Mouse (Mus musculus): ENCODE results near the gene Ncoa1.
A peak's percentile ranks its signal among the peaks of the same experiment; 100 is the strongest.

Ncoa1 gene

GRCm38 (mm10) chr12:4476832-4477671 is at the start of gene Ncoa1:
Gene Ncoa1 (minus strand): TSS chr12:4477182.
- peak; percentile 65 for DNase-seq (ENCODE audit: low spot score)

GRCm38 (mm10) chr12:4524546-4524945 is 47.6 kb upstream of the Ncoa1 start:
- DNase-seq (ENCODE audit: low spot score) = no peak

- no peak for DNase-seq (ENCODE audit: low spot score)
These were observed 46.8 kb upstream of the Ncoa1 start for GRCm38 (mm10) chr12:4523688-4524298.

GRCm38 (mm10) chr12:4523208-4523607 is 46.2 kb upstream of the Ncoa1 start:
- no peak for DNase-seq (ENCODE audit: low spot score)

- DNase-seq (ENCODE audit: low spot score) = no peak
These were observed 42.0 kb upstream of the Ncoa1 start for GRCm38 (mm10) chr12:4518957-4519356.

- DNase-seq (ENCODE audit: low spot score) = no peak
These were observed 32.6 kb upstream of the Ncoa1 start for GRCm38 (mm10) chr12:4509591-4510061.

- no peak for DNase-seq (ENCODE audit: low spot score)
These were observed 31.2 kb upstream of the Ncoa1 start for GRCm38 (mm10) chr12:4508182-4508581.

GRCm38 (mm10) chr12:4507461-4507860 is 30.5 kb upstream of the Ncoa1 start:
- DNase-seq (ENCODE audit: low spot score) = no peak

GRCm38 (mm10) chr12:4506810-4507430 is 29.9 kb upstream of the Ncoa1 start:
- no peak for DNase-seq (ENCODE audit: low spot score)

- no peak for DNase-seq (ENCODE audit: low spot score)
These were observed 28.3 kb upstream of the Ncoa1 start for GRCm38 (mm10) chr12:4505298-4505697.

GRCm38 (mm10) chr12:4503673-4504326 is 26.8 kb upstream of the Ncoa1 start:
- no peak for DNase-seq (ENCODE audit: low spot score)

GRCm38 (mm10) chr12:4501916-4502315 is 24.9 kb upstream of the Ncoa1 start:
- no peak for DNase-seq (ENCODE audit: low spot score)

GRCm38 (mm10) chr12:4500516-4500915 is 23.5 kb upstream of the Ncoa1 start:
- no peak for DNase-seq (ENCODE audit: low spot score)

- DNase-seq (ENCODE audit: low spot score) = no peak
These were observed 22.7 kb upstream of the Ncoa1 start for GRCm38 (mm10) chr12:4499651-4500175.

GRCm38 (mm10) chr12:4488411-4488810 is 11.4 kb upstream of the Ncoa1 start:
- no peak for DNase-seq (ENCODE audit: low spot score)

- DNase-seq (ENCODE audit: low spot score) = no peak
These were observed 6.4 kb upstream of the Ncoa1 start for GRCm38 (mm10) chr12:4483386-4483785.

GRCm38 (mm10) chr12:4481687-4482086 is 4.7 kb upstream of the Ncoa1 start:
- no peak for DNase-seq (ENCODE audit: low spot score)

- no peak for DNase-seq (ENCODE audit: low spot score)
These were observed 3.3 kb upstream of the Ncoa1 start for GRCm38 (mm10) chr12:4480250-4480649.

- no peak for DNase-seq (ENCODE audit: low spot score)
These were observed 2.3 kb upstream of the Ncoa1 start for GRCm38 (mm10) chr12:4479171-4479881.

- DNase-seq (ENCODE audit: low spot score) = no peak
These were observed 1.2 kb upstream of the Ncoa1 start for GRCm38 (mm10) chr12:4477941-4478795.

All from ovary, adult 18-20 months (tissue).